Mouse (Mus musculus) intestine, embryonic 16.5 days (tissue): ENCODE measurements around the gene Gna14. TPM values are rescaled to one million over a fixed set of nuclear protein-coding genes. Genes with fewer than 3 reads are reported as not detected.

ENCODE experiments used
- ATAC-seq: fragments of 200-750 bp; cut with Nextera tagmentation; 2 replicates; pipeline ENCODE4 v1.8.0; 2017; ENCODE audit warnings: moderate TSS enrichment, moderate library complexity
- H3K27ac ChIP-seq: fragments of 300-500 bp; sonication (generic); 2 replicates; pipeline ENCODE4 v1.5.1; 2014; ENCODE audit warnings: mild to moderate bottlenecking, low read length
- H3K27me3 ChIP-seq: fragments of 300-500 bp; sonication (generic); replicated peaks from 2 replicates; pipeline ENCODE4 v1.6.1; 2014; ENCODE audit warnings: low read length, control low read depth, mixed read lengths; ENCODE audit not compliant: control insufficient read depth, insufficient read depth
- H3K36me3 ChIP-seq: fragments of 300-500 bp; sonication (generic); 2 replicates; pipeline ENCODE4 v1.6.1; 2014; ENCODE audit warnings: low read length, control low read depth; ENCODE audit not compliant: control insufficient read depth, insufficient read depth
- H3K4me1 ChIP-seq: fragments of 300-500 bp; sonication (generic); 2 replicates; pipeline ENCODE4 v1.6.1; 2014; ENCODE audit warnings: low read length, control low read depth, mixed read lengths; ENCODE audit not compliant: control insufficient read depth, insufficient read depth
- H3K4me2 ChIP-seq: fragments of 300-500 bp; sonication (generic); 2 replicates; pipeline ENCODE4 v1.6.1; 2014; ENCODE audit warnings: low read depth, low read length, control low read depth
- H3K4me3 ChIP-seq: fragments of 300-500 bp; sonication (generic); 2 replicates; pipeline ENCODE4 v1.5.1; 2014; ENCODE audit warnings: mild to moderate bottlenecking, low read length
- H3K9ac ChIP-seq: fragments of 300-500 bp; sonication (generic); 2 replicates; pipeline ENCODE4 v1.6.1; 2014; ENCODE audit warnings: low read depth, low read length
- H3K9me3 ChIP-seq: fragments of 300-500 bp; sonication (generic); 2 replicates; pipeline ENCODE4 v1.6.1; 2016; ENCODE audit warnings: low read length, control low read depth; ENCODE audit not compliant: control insufficient read depth
- WGBS: fragments of 180-500 bp; shearing (Covaris S2); extraction: QIAGEN DNeasy Blood & Tissue Kit; methylation state at CpG from one replicate; pipeline ENCODE4 v1.1.7; 2014; 5-methylcytosine and 5-hydroxymethylcytosine counted together
- polyA plus RNA-seq: library from polyadenylated mRNA; unstranded; fragments of >200 nt; fragmentation: Nextera tagmentation; extraction: Ambion mirVana; gene quantifications from 2 replicates; pipeline ENCODE4 v1.2.1, GENCODE M21; 2015

Gna14 gene
- polyA plus RNA-seq, 1 experiment from 2014 or later: 16.8 TPM

DNA sequence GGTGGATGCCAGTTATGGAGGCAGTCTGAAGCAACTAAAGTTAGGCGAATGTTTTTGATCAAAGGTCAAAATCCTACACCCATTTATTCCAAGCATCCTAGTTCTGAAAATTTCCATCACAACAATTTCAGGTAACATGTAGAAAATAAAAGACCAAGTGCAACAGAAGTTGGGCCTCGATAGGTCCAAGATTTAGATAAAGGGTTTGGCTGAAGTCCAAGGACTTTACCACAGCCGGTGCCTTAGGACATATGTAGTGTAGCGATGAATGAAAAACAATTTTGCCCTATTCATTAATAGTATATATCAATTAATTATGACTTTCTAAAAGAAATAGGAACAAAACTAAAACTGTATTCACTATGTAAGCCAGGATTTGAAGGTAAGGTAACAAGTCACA is 187.6 kb downstream of the Gna14 start:
- 0 out of 2 replicates have a peak, but pooled peaks cover 2% of the 10 kb centered on the region for H3K4me1 ChIP-seq
- no peaks in the 10 kb centered on the region for H3K36me3 ChIP-seq
- WGBS: 81% methylated on average over 4 of the region's 4 CpGs
- H3K4me2 ChIP-seq: no peak overlapping the region
- no peaks in the 10 kb centered on the region for H3K27me3 ChIP-seq
- H3K27ac ChIP-seq: no peak overlapping the region
- no peak overlapping the region for H3K9ac ChIP-seq
- no peak overlapping the region for H3K4me3 ChIP-seq
- no peak for ATAC-seq
- no peaks in the 10 kb centered on the region for H3K9me3 ChIP-seq

- H3K27me3 ChIP-seq: no peaks in the 10 kb centered on the region
- no peak overlapping the region for H3K27ac ChIP-seq
- H3K4me3 ChIP-seq: no peak overlapping the region
- no peak overlapping the region for H3K4me2 ChIP-seq
- no peak for ATAC-seq
- no peaks in the 10 kb centered on the region for H3K9me3 ChIP-seq
- no peaks in the 10 kb centered on the region for H3K36me3 ChIP-seq
- H3K4me1 ChIP-seq: 0 out of 2 replicates have a peak, but pooled peaks cover 2% of the 10 kb centered on the region
- H3K9ac ChIP-seq: no peak overlapping the region
These were observed 189.4 kb downstream of the Gna14 start for GRCm38 (mm10) chr19:16624994-16625393.

DNA sequence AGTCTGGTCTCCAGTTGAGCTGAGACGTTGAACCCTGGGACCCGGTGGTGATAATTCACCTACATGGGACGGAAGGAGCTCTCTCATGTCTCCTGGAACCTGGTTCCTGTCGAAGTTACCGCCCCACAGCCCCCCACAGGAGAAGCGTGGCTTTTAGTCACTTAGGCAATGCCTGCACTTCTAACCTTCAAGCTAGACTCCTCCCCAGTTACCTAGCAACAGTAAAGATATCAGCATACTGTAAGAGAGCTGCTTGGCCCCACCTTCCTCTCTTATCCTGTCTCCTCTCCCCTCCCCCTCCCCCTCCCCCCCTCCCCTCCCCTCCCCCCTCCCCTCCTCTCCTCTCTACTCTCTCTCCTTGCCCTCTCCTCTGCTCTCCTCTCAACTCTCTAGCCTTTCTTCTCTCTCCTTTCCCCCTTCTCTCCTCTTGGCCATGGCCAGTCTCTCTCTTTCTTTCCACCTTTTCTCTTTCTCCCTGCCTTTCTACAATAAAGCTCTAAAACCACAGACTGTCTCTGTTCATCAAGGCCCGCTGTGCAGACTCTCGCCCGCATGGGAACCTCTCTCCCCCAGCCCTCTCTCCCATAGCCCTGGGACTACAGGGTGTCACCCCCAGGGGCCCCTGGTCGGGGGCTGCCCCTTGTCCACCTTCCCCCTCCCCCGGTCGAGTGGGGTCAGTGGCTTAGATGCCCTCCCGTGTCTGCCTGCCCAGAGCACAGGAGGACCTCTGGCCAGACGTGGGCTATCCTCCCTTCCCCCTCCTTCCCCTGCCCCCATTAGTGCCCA is 190.2 kb downstream of the Gna14 start:
- WGBS: 30% methylated on average over 14 of the region's 14 CpGs
- Histone ChIP-seq H3K4me2 (no peak overlapping the region), H3K27me3 (no peaks in the 10 kb centered on the region), H3K27ac (no peak overlapping the region), H3K9ac (no peak overlapping the region), H3K4me3 (no peak overlapping the region), H3K4me1 (0 out of 2 replicates have a peak, but pooled peaks cover 2% of the 10 kb centered on the region), H3K36me3 (no peaks in the 10 kb centered on the region), H3K9me3 (no peaks in the 10 kb centered on the region)
- ATAC-seq: peak; percentile 71; the same call in 1 of the 2 replicates
